Mouse (Mus musculus): ENCODE measurements around the gene Pisd. TPM values are rescaled to one million over a fixed set of nuclear protein-coding genes. Genes with fewer than 3 reads are reported as not detected.
"Not testable (repeated sequence)": the region's sequence is repeated elsewhere in the genome, so short reads cannot be mapped to it uniquely, and the experiment has no call there.

Gene Pisd
- polyA plus RNA-seq (2015; fragmentation: Nextera tagmentation; extraction: Ambion mirVana) = 51.2 and 56.4 TPM in 2 replicates

DNA sequence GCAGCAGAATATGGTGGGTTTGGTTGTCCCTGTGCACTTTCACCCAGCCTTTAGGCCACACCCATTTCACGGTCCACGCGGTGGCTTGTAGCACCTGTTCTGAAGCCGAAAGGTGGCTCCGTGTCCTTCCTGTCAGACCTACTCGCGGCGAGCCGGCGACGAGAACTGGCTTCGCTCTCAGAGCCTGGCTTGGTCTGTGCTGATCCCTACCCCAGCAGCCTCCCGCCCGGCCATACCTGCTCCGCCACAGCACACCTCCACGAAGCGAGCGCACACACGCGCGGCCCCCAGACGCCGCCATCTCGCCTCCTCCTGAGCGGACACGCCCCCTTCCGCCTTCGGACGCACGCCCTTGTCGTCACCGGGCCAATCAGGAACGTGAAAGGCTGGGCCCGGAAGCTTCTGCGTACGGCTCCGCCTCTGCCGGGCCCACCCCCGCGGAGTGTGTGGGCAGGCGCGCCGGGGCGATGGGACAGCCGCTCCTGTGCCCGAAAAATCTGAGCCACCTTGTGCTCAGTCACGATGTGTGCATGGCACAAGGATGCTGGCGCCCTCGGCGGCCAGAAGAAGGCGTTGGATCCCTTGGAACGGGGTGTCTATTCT, at the start of gene Pisd:
Gene Pisd (minus strand): TSS at position 334 of the 603 bp plus-strand sequence.
- H3K9ac ChIP-seq = peak within 1 kb of the TSS; percentile 76
- ATAC-seq (ENCODE audit: insufficient number of reproducible peaks, insufficient read depth, low FRiP score, low TSS enrichment, low read depth) = peak; percentile 97
- peak within 1 kb of the TSS; percentile 72; the same call in 1 of the 2 replicates for H3K27ac ChIP-seq

DNA sequence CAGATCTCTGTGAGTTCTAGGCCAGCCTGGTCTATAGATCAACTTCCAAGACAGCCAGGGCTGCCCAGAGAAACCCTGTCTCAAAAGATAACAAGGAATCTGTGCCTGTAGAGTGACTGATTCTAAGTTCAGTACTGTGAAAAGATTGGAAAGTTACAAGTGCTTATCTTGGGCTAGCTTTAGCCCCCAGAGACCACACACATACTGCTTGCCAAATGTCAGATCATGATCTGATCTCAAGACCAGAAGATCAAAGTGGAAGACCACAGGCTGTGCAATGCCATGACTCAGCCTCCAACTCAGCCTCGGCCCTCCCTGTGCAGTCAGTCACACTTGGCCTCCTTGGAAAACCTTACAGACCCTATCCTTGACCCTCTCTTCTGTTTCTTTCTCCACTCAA, 49.1 kb upstream of the Pisd start:
- H3K27me3 ChIP-seq = no peaks in the 10 kb centered on the region
- H3K36me3 ChIP-seq = peaks cover 86% of the 10 kb centered on the region
- H3K4me1 ChIP-seq = no peaks in the 10 kb centered on the region
- H3K27ac ChIP-seq = no peak overlapping the region
- WGBS = 78% methylated on average over 1 of the region's 1 CpGs
- H3K9me3 ChIP-seq = no peaks in the 10 kb centered on the region
- no peak overlapping the region for H3K9ac ChIP-seq
- H3K4me2 ChIP-seq = no peak overlapping the region
- ATAC-seq (ENCODE audit: insufficient number of reproducible peaks, insufficient read depth, low FRiP score, low TSS enrichment, low read depth) = no peak
- H3K4me3 ChIP-seq = no peak overlapping the region

More for the DNA sequence above, at the start of gene Pisd:
- H3K4me2 ChIP-seq = peak within 1 kb of the TSS; percentile 69
- peaks cover 8% of the 10 kb centered on the region for H3K4me1 ChIP-seq
- peaks cover 8% of the 10 kb centered on the region for H3K36me3 ChIP-seq
- peak within 1 kb of the TSS; percentile 86 for H3K4me3 ChIP-seq
- no peaks in the 10 kb centered on the region for H3K27me3 ChIP-seq
- H3K9me3 ChIP-seq = no peaks in the 10 kb centered on the region
- WGBS = under 1% methylated on average over 52 of the region's 52 CpGs

DNA sequence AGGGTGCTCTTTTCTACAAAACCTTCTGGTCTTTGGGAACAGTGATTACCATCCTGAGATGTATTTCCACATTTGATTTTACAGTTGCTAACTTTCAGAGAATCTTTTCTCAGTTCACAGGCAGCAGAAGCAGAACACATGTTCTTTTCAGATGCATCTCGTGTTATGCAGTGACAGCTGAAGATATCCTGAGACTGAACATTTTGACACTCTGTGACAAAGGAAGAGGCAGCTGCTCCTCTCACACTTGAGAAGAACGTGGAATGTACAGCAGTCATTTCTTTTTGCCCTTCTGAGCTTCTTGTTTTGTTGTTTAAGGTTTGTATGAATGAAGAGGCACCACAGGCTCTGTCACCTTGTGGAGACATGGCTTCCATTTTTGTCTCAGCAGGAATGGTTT, 44.6 kb upstream of the Pisd start:
- Histone ChIP-seq H3K9ac (no peak overlapping the region), H3K4me3 (no peak overlapping the region), H3K9me3 (no peaks in the 10 kb centered on the region), H3K36me3 (peaks cover 88% of the 10 kb centered on the region), H3K27me3 (no peaks in the 10 kb centered on the region), H3K4me1 (no peaks in the 10 kb centered on the region), H3K4me2 (no peak overlapping the region), H3K27ac (no peak overlapping the region)
- no peak for ATAC-seq (ENCODE audit: insufficient number of reproducible peaks, insufficient read depth, low FRiP score, low TSS enrichment, low read depth)
- WGBS = 91% methylated on average over 2 of the region's 2 CpGs

DNA sequence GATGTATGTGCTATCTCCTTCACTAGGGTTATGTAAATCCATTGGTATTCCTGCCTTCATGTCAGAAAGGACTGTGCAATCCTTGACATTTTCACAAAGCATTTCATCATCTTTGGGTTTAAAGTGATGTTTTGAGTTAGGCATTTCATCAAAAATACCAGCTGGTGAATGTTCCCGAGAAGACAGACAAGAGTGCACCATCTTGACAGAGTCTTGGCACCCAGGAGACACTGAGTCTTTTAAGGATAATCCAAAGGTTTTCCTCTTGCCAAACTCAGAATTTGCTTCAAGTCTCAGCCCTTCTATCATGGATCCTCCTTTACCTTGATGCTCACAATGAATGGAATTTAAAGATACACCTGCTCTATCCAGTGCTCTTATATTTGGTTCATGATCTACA, 43.3 kb upstream of the Pisd start:
- not testable (repeated sequence) for H3K9ac ChIP-seq; H3K4me2 ChIP-seq; H3K4me3 ChIP-seq; ATAC-seq (ENCODE audit: insufficient number of reproducible peaks, insufficient read depth, low FRiP score, low TSS enrichment, low read depth); H3K27me3 ChIP-seq; H3K9me3 ChIP-seq; H3K27ac ChIP-seq; H3K4me1 ChIP-seq
- H3K36me3 ChIP-seq = peaks cover 75% of the 10 kb centered on the region
- 80% methylated on average over 1 of the region's 1 CpGs for WGBS

DNA sequence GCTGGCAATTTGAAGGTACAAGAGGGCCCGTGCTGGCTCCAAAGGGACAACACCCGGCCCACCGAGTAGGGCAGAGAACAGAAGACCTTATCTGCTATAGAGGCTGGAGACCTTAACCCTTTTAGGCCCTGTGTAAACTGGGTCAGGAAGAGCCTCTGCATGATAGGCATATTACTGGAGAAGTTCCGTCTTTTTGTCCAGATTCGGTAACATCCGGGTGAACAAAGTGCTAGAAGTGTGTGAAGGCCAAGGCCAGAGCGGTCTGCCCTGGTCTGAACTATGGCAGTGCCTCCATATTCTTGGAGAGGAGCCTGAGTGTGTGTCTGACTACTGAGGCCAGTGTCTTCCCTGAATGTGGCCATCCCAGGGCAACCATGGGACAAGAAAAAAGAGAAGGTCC, 41.6 kb upstream of the Pisd start, which contains the start of gene Gm20671:
Gene Gm20671 (minus strand): TSS at position 101 of the 400 bp plus-strand sequence.
- Histone ChIP-seq H3K4me2 (no peak within 1 kb of the TSS), H3K9me3 (no peaks in the 10 kb centered on the region), H3K36me3 (peaks cover 73% of the 10 kb centered on the region), H3K27me3 (no peaks in the 10 kb centered on the region), H3K9ac (no peak within 1 kb of the TSS), H3K4me1 (no peaks in the 10 kb centered on the region), H3K27ac (no peak within 1 kb of the TSS), H3K4me3 (no peak within 1 kb of the TSS)
- ATAC-seq (ENCODE audit: insufficient number of reproducible peaks, insufficient read depth, low FRiP score, low TSS enrichment, low read depth) = no peak
- WGBS = 89% methylated on average over 7 of the region's 7 CpGs

DNA sequence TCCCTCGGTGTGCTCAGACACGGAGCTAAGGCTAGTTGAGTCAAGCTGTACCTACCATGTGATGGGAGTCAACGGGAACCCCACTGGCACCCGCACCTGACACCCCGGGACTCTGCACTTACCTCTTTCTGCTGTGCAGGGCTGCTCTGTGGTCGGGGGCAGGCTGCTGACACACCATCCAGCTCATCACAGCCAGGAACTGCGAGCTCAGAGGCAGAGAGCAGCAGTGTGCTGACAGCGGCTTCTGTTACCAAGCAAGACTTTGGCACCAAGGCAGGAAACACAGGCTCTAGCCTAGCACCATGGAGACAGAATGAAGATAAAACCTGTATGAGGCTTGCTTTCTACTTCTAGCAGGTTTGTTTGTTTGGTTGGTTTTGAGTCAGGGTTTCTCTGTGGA, 35.0 kb upstream of the Pisd start:
- WGBS = 93% methylated on average over 8 of the region's 8 CpGs
- H3K27me3 ChIP-seq = no peaks in the 10 kb centered on the region
- H3K36me3 ChIP-seq = peaks cover 71% of the 10 kb centered on the region
- no peaks in the 10 kb centered on the region for H3K9me3 ChIP-seq
- no peak overlapping the region for H3K4me3 ChIP-seq
- H3K27ac ChIP-seq = no peak overlapping the region
- no peaks in the 10 kb centered on the region for H3K4me1 ChIP-seq
- ATAC-seq (ENCODE audit: insufficient number of reproducible peaks, insufficient read depth, low FRiP score, low TSS enrichment, low read depth) = no peak
- H3K9ac ChIP-seq = no peak overlapping the region
- no peak overlapping the region for H3K4me2 ChIP-seq

DNA sequence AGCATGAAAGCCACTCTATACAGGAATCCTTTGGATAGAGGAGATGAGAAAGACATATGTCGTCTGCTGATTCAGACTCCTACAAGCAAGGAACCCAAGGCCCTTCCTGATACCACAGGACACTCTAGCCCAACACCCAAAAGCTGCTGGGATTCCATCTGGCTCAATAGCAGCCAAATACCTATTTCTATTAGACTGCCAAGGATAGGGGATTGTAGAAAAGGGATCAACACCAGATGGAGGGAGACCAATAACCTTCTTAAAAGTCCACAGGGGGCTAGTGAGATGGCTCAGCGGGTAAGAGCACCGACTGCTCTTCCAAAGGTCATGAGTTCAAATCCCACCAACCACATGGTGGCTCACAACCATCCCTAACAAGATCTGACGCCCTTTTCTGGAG, 29.9 kb upstream of the Pisd start:
- Histone ChIP-seq H3K27ac (no peak overlapping the region), H3K27me3 (no peaks in the 10 kb centered on the region), H3K9me3 (no peaks in the 10 kb centered on the region), H3K4me3 (no peak overlapping the region), H3K36me3 (peaks cover 81% of the 10 kb centered on the region), H3K9ac (no peak overlapping the region), H3K4me2 (no peak overlapping the region), H3K4me1 (no peaks in the 10 kb centered on the region)
- no peak for ATAC-seq (ENCODE audit: insufficient number of reproducible peaks, insufficient read depth, low FRiP score, low TSS enrichment, low read depth)
- 90% methylated on average over 4 of the region's 4 CpGs for WGBS

DNA sequence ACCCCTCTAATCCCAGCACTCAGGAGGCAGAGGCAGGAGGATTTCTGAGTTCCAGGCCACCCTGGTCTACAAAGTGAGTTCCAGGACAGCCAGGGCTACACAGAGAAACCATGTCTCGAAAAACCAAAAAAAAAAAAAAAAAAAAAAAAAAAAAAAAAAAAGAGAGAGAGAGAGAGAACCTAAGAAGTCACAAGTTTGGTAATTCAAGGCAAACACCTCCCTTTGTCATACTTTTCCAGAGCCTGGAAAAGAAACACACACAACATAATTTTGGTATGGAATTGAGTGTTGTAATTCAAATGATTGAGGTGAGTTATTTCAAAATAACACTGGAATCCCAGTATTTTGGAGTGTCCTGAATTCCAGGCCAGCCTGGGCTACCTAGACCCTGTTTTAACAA, 1.0 kb upstream of the Pisd start:
- Histone ChIP-seq H3K4me2 (0 out of 2 replicates have a peak overlapping the region, but pooled peaks have one; percentile 69), H3K36me3 (peaks cover 16% of the 10 kb centered on the region)
- 80% methylated on average over 1 of the region's 1 CpGs for WGBS
- ATAC-seq (ENCODE audit: insufficient number of reproducible peaks, insufficient read depth, low FRiP score, low TSS enrichment, low read depth); H3K27me3 ChIP-seq; H3K9ac ChIP-seq; H3K4me1 ChIP-seq; H3K27ac ChIP-seq; H3K9me3 ChIP-seq; H3K4me3 ChIP-seq: not testable (repeated sequence)

DNA sequence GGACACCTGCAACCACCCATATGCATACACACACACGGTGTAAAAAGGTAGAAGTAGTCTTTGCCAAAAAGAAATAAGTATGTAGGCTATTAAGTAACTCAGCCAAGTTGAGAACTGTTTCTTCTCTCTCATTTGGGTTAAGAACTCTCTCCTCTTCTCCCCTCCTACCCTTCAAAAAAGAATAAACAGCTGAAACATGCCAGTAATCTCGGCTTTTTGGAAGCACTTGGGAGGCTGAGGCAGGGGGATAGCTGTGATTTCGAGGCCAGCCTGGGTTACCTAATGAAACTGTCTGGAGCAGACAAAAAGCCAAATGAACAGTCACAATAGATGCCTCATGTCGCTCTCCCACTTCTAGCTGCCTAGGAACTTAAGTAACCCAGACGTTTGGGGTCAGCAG, 720 bp downstream of the Pisd start:
- no peak overlapping the region for H3K27ac ChIP-seq
- WGBS = 21% methylated on average over 5 of the region's 5 CpGs
- peaks cover 8% of the 10 kb centered on the region for H3K36me3 ChIP-seq

DNA sequence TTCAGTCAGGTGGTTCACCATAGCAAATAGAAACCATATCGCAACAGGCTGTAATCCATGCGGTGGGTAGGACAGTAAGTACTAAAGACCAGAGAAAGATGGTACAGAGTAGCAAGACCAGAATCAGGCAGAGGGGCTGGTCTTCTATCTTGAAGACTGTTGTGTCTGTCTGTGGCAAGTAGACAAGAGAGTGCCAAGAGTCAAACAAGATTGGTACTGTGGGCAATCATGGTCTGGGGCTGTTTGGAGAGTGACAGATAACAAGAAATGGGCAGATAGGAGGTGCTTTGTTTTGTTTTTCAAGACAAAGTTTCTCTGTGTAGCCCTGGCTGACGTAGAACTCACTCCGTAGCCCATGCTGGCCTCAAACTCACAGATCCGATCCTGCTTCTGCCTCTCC, 3.9 kb downstream of the Pisd start:
- ATAC-seq (ENCODE audit: insufficient number of reproducible peaks, insufficient read depth, low FRiP score, low TSS enrichment, low read depth) = no peak
- H3K9ac ChIP-seq = no peak overlapping the region
- no peaks in the 10 kb centered on the region for H3K9me3 ChIP-seq
- no peaks in the 10 kb centered on the region for H3K27me3 ChIP-seq
- WGBS = 92% methylated on average over 5 of the region's 5 CpGs
- H3K27ac ChIP-seq = no peak overlapping the region
- H3K4me2 ChIP-seq = no peak overlapping the region
- H3K4me1 ChIP-seq = peaks cover 8% of the 10 kb centered on the region
- no peak overlapping the region for H3K4me3 ChIP-seq
- no peaks in the 10 kb centered on the region for H3K36me3 ChIP-seq

More for the DNA sequence above, 720 bp downstream of the Pisd start:
- ATAC-seq (ENCODE audit: insufficient number of reproducible peaks, insufficient read depth, low FRiP score, low TSS enrichment, low read depth) = no peak
- peak overlapping the region; percentile 76 for H3K9ac ChIP-seq
- H3K27me3 ChIP-seq = no peaks in the 10 kb centered on the region
- peak overlapping the region; percentile 86 for H3K4me3 ChIP-seq
- peaks cover 8% of the 10 kb centered on the region for H3K4me1 ChIP-seq
- no peaks in the 10 kb centered on the region for H3K9me3 ChIP-seq
- peak overlapping the region; percentile 69 for H3K4me2 ChIP-seq

DNA sequence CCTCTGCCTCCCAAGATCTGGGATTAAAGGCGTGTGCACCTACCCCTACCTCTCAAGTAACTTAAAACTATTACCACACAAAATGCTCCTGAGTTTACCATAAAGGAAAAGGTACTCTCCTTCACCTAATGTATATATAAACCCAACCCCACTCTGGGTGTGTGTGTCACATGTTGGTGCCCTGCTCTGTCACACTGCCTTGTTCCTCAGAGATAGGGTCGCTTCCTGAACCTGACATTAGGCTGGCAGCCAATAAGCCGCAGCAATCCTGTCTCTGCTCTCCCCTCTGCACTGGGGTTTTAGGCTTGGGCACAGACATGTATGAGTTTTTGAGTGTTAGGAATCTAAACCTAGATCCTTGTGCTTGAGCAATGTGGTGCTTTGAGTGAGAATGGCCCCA, 7.3 kb downstream of the Pisd start:
- Histone ChIP-seq H3K4me3 (no peak overlapping the region), H3K27ac (no peak overlapping the region), H3K36me3 (peaks cover 11% of the 10 kb centered on the region), H3K9me3 (no peaks in the 10 kb centered on the region), H3K4me2 (no peak overlapping the region), H3K9ac (no peak overlapping the region), H3K27me3 (no peaks in the 10 kb centered on the region), H3K4me1 (no peaks in the 10 kb centered on the region)
- ATAC-seq (ENCODE audit: insufficient number of reproducible peaks, insufficient read depth, low FRiP score, low TSS enrichment, low read depth) = no peak
- WGBS = 93% methylated on average over 3 of the region's 3 CpGs

DNA sequence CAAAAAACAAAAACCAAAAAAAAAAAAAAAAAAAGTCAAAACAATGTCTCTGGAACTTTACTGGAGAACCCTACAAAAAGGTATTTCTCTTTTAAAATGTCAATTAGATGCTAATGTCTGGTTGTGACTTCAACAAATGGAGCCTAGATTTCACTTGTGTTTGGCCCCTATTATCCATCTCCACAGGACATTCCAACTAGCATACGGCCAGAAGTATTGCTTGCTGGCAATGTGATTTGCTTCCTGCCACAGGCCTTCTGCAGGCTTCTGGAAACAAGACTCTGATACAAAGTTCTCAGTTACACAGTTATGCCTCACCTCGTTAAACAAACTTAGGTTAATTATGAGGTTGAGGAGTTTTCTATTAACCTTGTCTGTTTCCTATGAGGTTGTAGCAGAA, 13.1 kb downstream of the Pisd start:
- 81% methylated on average over 2 of the region's 2 CpGs for WGBS

More for the DNA sequence above, 13.1 kb downstream of the Pisd start:
- Histone ChIP-seq H3K9ac (no peak overlapping the region), H3K9me3 (no peaks in the 10 kb centered on the region), H3K4me2 (no peak overlapping the region), H3K27ac (no peak overlapping the region), H3K36me3 (peaks cover 19% of the 10 kb centered on the region), H3K27me3 (no peaks in the 10 kb centered on the region), H3K4me3 (no peak overlapping the region), H3K4me1 (no peaks in the 10 kb centered on the region)
- ATAC-seq (ENCODE audit: insufficient number of reproducible peaks, insufficient read depth, low FRiP score, low TSS enrichment, low read depth) = no peak

All from embryonic facial prominence, embryonic 13.5 days (tissue).